Mouse (Mus musculus): ENCODE measurements at regions not wholly inside any gene's neighbourhood (a gene's known extent, or its start where the extent isn't known, plus 50 kb on each side); places are given as distances from the start of the nearest gene placed in this dataset.

GRCm38 (mm10) chr16:31606389-31607177 is 56.7 kb upstream of the Dlg1 start:
- no peak overlapping the region for H3K4me3 ChIP-seq (ENCODE audit: extremely low read depth, insufficient read depth, insufficient read length)
- no peak overlapping the region for H3K27ac ChIP-seq (ENCODE audit: insufficient read depth, low read length)
- TF ChIP-seq POLR2A (IDR thresholded peaks at IDR 0.05; ENCODE audit: low read depth, low read length) (no peak), CTCF (IDR thresholded peaks at IDR 0.05; ENCODE audit: extremely low read depth, insufficient read depth, insufficient read length, insufficient replicate concordance) (no peak)
- DNase-seq (ENCODE audit: low read depth in 1 of 2, low spot score in 2 of 2): no peak
- no peaks in the 10 kb centered on the region for H3K4me1 ChIP-seq (ENCODE audit: control insufficient read depth, insufficient read depth, insufficient read length)
- WGBS: 87% methylated on average over 11 of the region's 11 CpGs
- H3K27me3 ChIP-seq (ENCODE audit: control insufficient read depth, insufficient read depth, low read length): no peaks in the 10 kb centered on the region
- no peaks in the 10 kb centered on the region for H3K36me3 ChIP-seq (ENCODE audit: control insufficient read depth, insufficient read depth, low read length)

GRCm38 (mm10) chr16:31608964-31609363 is 54.3 kb upstream of the Dlg1 start:
- Histone ChIP-seq H3K4me1 (ENCODE audit: control insufficient read depth, insufficient read depth, insufficient read length) (no peaks in the 10 kb centered on the region), H3K27me3 (ENCODE audit: control insufficient read depth, insufficient read depth, low read length) (no peaks in the 10 kb centered on the region), H3K36me3 (ENCODE audit: control insufficient read depth, insufficient read depth, low read length) (no peaks in the 10 kb centered on the region), H3K27ac (ENCODE audit: insufficient read depth, low read length) (no peak overlapping the region), H3K4me3 (ENCODE audit: extremely low read depth, insufficient read depth, insufficient read length) (no peak overlapping the region)
- 97% methylated on average over 7 of the region's 7 CpGs for WGBS
- DNase-seq (ENCODE audit: low read depth in 1 of 2, low spot score in 2 of 2): no peak
- TF ChIP-seq POLR2A (IDR thresholded peaks at IDR 0.05; ENCODE audit: low read depth, low read length) (no peak), CTCF (IDR thresholded peaks at IDR 0.05; ENCODE audit: extremely low read depth, insufficient read depth, insufficient read length, insufficient replicate concordance) (no peak)

- no peak for DNase-seq (ENCODE audit: low read depth in 1 of 2, low spot score in 2 of 2)
- no peaks in the 10 kb centered on the region for H3K27me3 ChIP-seq (ENCODE audit: control insufficient read depth, insufficient read depth, low read length)
- WGBS: 64% methylated on average over 10 of the region's 10 CpGs
- H3K36me3 ChIP-seq (ENCODE audit: control insufficient read depth, insufficient read depth, low read length): no peaks in the 10 kb centered on the region
- no peak overlapping the region for H3K4me3 ChIP-seq (ENCODE audit: extremely low read depth, insufficient read depth, insufficient read length)
- H3K27ac ChIP-seq (ENCODE audit: insufficient read depth, low read length): no peak overlapping the region
- TF ChIP-seq POLR2A (IDR thresholded peaks at IDR 0.05; ENCODE audit: low read depth, low read length) (no peak), CTCF (IDR thresholded peaks at IDR 0.05; ENCODE audit: extremely low read depth, insufficient read depth, insufficient read length, insufficient replicate concordance) (no peak)
- no peaks in the 10 kb centered on the region for H3K4me1 ChIP-seq (ENCODE audit: control insufficient read depth, insufficient read depth, insufficient read length)
Measured at GRCm38 (mm10) chr16:31609394-31610172, 53.7 kb upstream of the Dlg1 start.
